Mouse (Mus musculus): ENCODE data around the gene Slc25a39.
"Not testable (repeated sequence)": the region's sequence is repeated elsewhere in the genome, so short reads cannot be mapped to it uniquely, and the experiment has no call there.

Slc25a39 gene

GRCm38 (mm10) chr11:102393719-102394420, 13.9 kb downstream of the Slc25a39 start:
- DNase-seq: no peak

GRCm38 (mm10) chr11:102393238-102393634, 14.5 kb downstream of the Slc25a39 start, which contains the start of gene Rundc3a:
Gene Rundc3a, plus strand, starts transcription at chr11:102393403.
- DNase-seq: peak; percentile 82 to 89

GRCm38 (mm10) chr11:102392441-102393237, 15.1 kb downstream of the Slc25a39 start:
- DNase-seq: no peak

- DNase-seq: not testable (repeated sequence)
Measured at GRCm38 (mm10) chr11:102389436-102389835, 18.3 kb downstream of the Slc25a39 start.

GRCm38 (mm10) chr11:102386121-102386520, 21.6 kb downstream of the Slc25a39 start:
- no peak for DNase-seq

GRCm38 (mm10) chr11:102385075-102385474, 22.7 kb downstream of the Slc25a39 start:
- DNase-seq: no peak

GRCm38 (mm10) chr11:102384418-102384817, 23.3 kb downstream of the Slc25a39 start:
- no peak for DNase-seq

- DNase-seq: no peak
Measured at GRCm38 (mm10) chr11:102383365-102384136, 24.2 kb downstream of the Slc25a39 start.

GRCm38 (mm10) chr11:102382794-102383193, 25.0 kb downstream of the Slc25a39 start:
- no peak for DNase-seq

- no peak for DNase-seq
Measured at GRCm38 (mm10) chr11:102381341-102382100, 26.2 kb downstream of the Slc25a39 start.

- DNase-seq: no peak
Measured at GRCm38 (mm10) chr11:102380091-102380490, 27.7 kb downstream of the Slc25a39 start.

- no peak for DNase-seq
Measured at GRCm38 (mm10) chr11:102377186-102377585, 30.6 kb downstream of the Slc25a39 start.

GRCm38 (mm10) chr11:102376196-102376835, 31.4 kb downstream of the Slc25a39 start:
- DNase-seq: no peak

GRCm38 (mm10) chr11:102375196-102376173, 32.3 kb downstream of the Slc25a39 start:
- peak; percentile 83 to 93 for DNase-seq

- DNase-seq: no peak
Measured at GRCm38 (mm10) chr11:102374108-102374725, 33.5 kb downstream of the Slc25a39 start.

GRCm38 (mm10) chr11:102373646-102374045, 34.1 kb downstream of the Slc25a39 start:
- DNase-seq: no peak

- no peak for DNase-seq
Measured at GRCm38 (mm10) chr11:102372936-102373335, 34.8 kb downstream of the Slc25a39 start.

- no peak for DNase-seq
Measured at GRCm38 (mm10) chr11:102371926-102372685, 35.6 kb downstream of the Slc25a39 start.

GRCm38 (mm10) chr11:102370285-102370684, 37.5 kb downstream of the Slc25a39 start:
- no peak for DNase-seq
